Mouse (Mus musculus) v-Abl transformed pro-B cells (cell line): ENCODE measurements around the gene Ubtd2.

Experiments
- in situ Hi-C, 2 experiments: fragments of 400-800 bp; cut with MboI; formaldehyde crosslinking; loops; one replicate each; pipeline ENCODE4 v1.15.1; 2025; ENCODE audit not compliant: unreplicated experiment in 2 of 2

Gene Ubtd2

GRCm38 (mm10) chr11:32454800-32455506, at the start of gene Ubtd2:
Ubtd2 (plus strand) TSS chr11:32455370.
- in situ Hi-C loops, result loop anchor here (5.0 to 25.0 kb wide), 7 partner anchors 57 to 707 kb away; partner anchors contain the start of genes Fgf18 (in 1 of the 2) and Npm1 (in 1 of the 2)

GRCm38 (mm10) chr11:32407863-32408262, 47.3 kb upstream of the Ubtd2 start:
- in situ Hi-C loops, result no loop called here

GRCm38 (mm10) chr11:32409052-32409451, 46.1 kb upstream of the Ubtd2 start:
- in situ Hi-C loops, result no loop called here

GRCm38 (mm10) chr11:32409823-32410562, 45.2 kb upstream of the Ubtd2 start:
- in situ Hi-C loops, result no loop called here

GRCm38 (mm10) chr11:32420001-32420400, 35.2 kb upstream of the Ubtd2 start:
- in situ Hi-C loops, result no loop called here

- in situ Hi-C loops, result no loop called here
Observed at GRCm38 (mm10) chr11:32423311-32423710, 31.9 kb upstream of the Ubtd2 start.

- in situ Hi-C loops, result no loop called here
Observed at GRCm38 (mm10) chr11:32424600-32424999, 30.6 kb upstream of the Ubtd2 start.

GRCm38 (mm10) chr11:32425043-32425658, 30.0 kb upstream of the Ubtd2 start:
- in situ Hi-C loops, result loop anchor here in 1 of 2 experiments (25.0 kb wide), 1 partner anchor 1187 kb away; no protein-coding TSS in a partner anchor

- in situ Hi-C loops, result loop anchor here in 1 of 2 experiments (25.0 kb wide), 1 partner anchor 1185 kb away; no protein-coding TSS in a partner anchor
Observed at GRCm38 (mm10) chr11:32427537-32427936, 27.6 kb upstream of the Ubtd2 start.

GRCm38 (mm10) chr11:32435410-32436060, 19.6 kb upstream of the Ubtd2 start:
- in situ Hi-C loops, result loop anchor here in 1 of 2 experiments (25.0 kb wide), 1 partner anchor 1177 kb away; no protein-coding TSS in a partner anchor

- in situ Hi-C loops, result loop anchor here in 1 of 2 experiments (25.0 kb wide), 1 partner anchor 1170 kb away; no protein-coding TSS in a partner anchor
Observed at GRCm38 (mm10) chr11:32442576-32442975, 12.6 kb upstream of the Ubtd2 start.

GRCm38 (mm10) chr11:32444266-32444665, 10.9 kb upstream of the Ubtd2 start:
- in situ Hi-C loops, result loop anchor here in 1 of 2 experiments (25.0 kb wide), 1 partner anchor 1168 kb away; no protein-coding TSS in a partner anchor

GRCm38 (mm10) chr11:32445135-32445534, 10.0 kb upstream of the Ubtd2 start:
- in situ Hi-C loops, result loop anchor here in 1 of 2 experiments (25.0 kb wide), 1 partner anchor 1167 kb away; no protein-coding TSS in a partner anchor

GRCm38 (mm10) chr11:32445637-32446226, 9.4 kb upstream of the Ubtd2 start:
- in situ Hi-C loops, result loop anchor here in 1 of 2 experiments (25.0 kb wide), 1 partner anchor 1167 kb away; no protein-coding TSS in a partner anchor

- in situ Hi-C loops, result loop anchor here (5.0 to 25.0 kb wide), 7 partner anchors 62 to 712 kb away; partner anchors contain the start of genes Fgf18 (in 1 of the 2) and Npm1 (in 1 of the 2)
Observed at GRCm38 (mm10) chr11:32450216-32450615, 5.0 kb upstream of the Ubtd2 start.

GRCm38 (mm10) chr11:32451306-32451705, 3.9 kb upstream of the Ubtd2 start:
- in situ Hi-C loops, result loop anchor here (5.0 to 25.0 kb wide), 7 partner anchors 61 to 711 kb away; partner anchors contain the start of genes Fgf18 (in 1 of the 2) and Npm1 (in 1 of the 2)

- in situ Hi-C loops, result loop anchor here (5.0 to 25.0 kb wide), 7 partner anchors 60 to 710 kb away; partner anchors contain the start of genes Fgf18 (in 1 of the 2) and Npm1 (in 1 of the 2)
Observed at GRCm38 (mm10) chr11:32452745-32453144, 2.4 kb upstream of the Ubtd2 start.

- in situ Hi-C loops, result loop anchor here (5.0 to 25.0 kb wide), 7 partner anchors 59 to 709 kb away; partner anchors contain the start of genes Fgf18 (in 1 of the 2) and Npm1 (in 1 of the 2)
Observed at GRCm38 (mm10) chr11:32453353-32453915, 1.7 kb upstream of the Ubtd2 start.
